Mouse (Mus musculus): ENCODE measurements around the gene Naa25. TPM values are rescaled to one million over a fixed set of nuclear protein-coding genes. Genes with fewer than 3 reads are reported as not detected.

The Naa25 gene
- 33.6 and 36.8 TPM in 2 replicates for polyA plus RNA-seq (2015; fragmentation: Nextera tagmentation; extraction: Ambion mirVana)

- DNase-seq (ENCODE audit: low spot score): peak; percentile 98
These were observed at the start of gene Naa25 for GRCm38 (mm10) chr5:121397187-121398145. Gene Naa25, plus strand, starts transcription at chr5:121397936.

- DNase-seq (ENCODE audit: low spot score): no peak
These were observed 38.5 kb upstream of the Naa25 start for GRCm38 (mm10) chr5:121359229-121359628.

GRCm38 (mm10) chr5:121361696-121362095, 36.0 kb upstream of the Naa25 start:
- no peak for DNase-seq (ENCODE audit: low spot score)

- DNase-seq (ENCODE audit: low spot score): no peak
These were observed 34.3 kb upstream of the Naa25 start for GRCm38 (mm10) chr5:121363441-121363840.

GRCm38 (mm10) chr5:121366449-121367225, 31.1 kb upstream of the Naa25 start:
- DNase-seq (ENCODE audit: low spot score): no peak

GRCm38 (mm10) chr5:121367255-121367654, 30.5 kb upstream of the Naa25 start:
- no peak for DNase-seq (ENCODE audit: low spot score)

GRCm38 (mm10) chr5:121371712-121372111, 26.0 kb upstream of the Naa25 start:
- no peak for DNase-seq (ENCODE audit: low spot score)

GRCm38 (mm10) chr5:121374790-121375189, 22.9 kb upstream of the Naa25 start:
- no peak for DNase-seq (ENCODE audit: low spot score)

GRCm38 (mm10) chr5:121376972-121377371, 20.8 kb upstream of the Naa25 start:
- DNase-seq (ENCODE audit: low spot score): peak; percentile 49

GRCm38 (mm10) chr5:121378678-121379256, 19.0 kb upstream of the Naa25 start:
- DNase-seq (ENCODE audit: low spot score): no peak

GRCm38 (mm10) chr5:121380692-121381091, 17.0 kb upstream of the Naa25 start:
- no peak for DNase-seq (ENCODE audit: low spot score)

GRCm38 (mm10) chr5:121383857-121384756, 13.6 kb upstream of the Naa25 start:
- DNase-seq (ENCODE audit: low spot score): no peak

GRCm38 (mm10) chr5:121384757-121385460, 12.8 kb upstream of the Naa25 start:
- DNase-seq (ENCODE audit: low spot score): peak; percentile 39

GRCm38 (mm10) chr5:121385461-121386119, 12.1 kb upstream of the Naa25 start, which contains the start of gene Trafd1:
Gene Trafd1, minus strand, starts transcription at chr5:121385632.
- DNase-seq (ENCODE audit: low spot score): peak; percentile 90

- no peak for DNase-seq (ENCODE audit: low spot score)
These were observed 11.4 kb upstream of the Naa25 start for GRCm38 (mm10) chr5:121386120-121386909.

GRCm38 (mm10) chr5:121387126-121387525, 10.6 kb upstream of the Naa25 start:
- no peak for DNase-seq (ENCODE audit: low spot score)

- DNase-seq (ENCODE audit: low spot score): no peak
These were observed 8.6 kb upstream of the Naa25 start for GRCm38 (mm10) chr5:121389106-121389505.

GRCm38 (mm10) chr5:121389691-121390090, 8.0 kb upstream of the Naa25 start:
- no peak for DNase-seq (ENCODE audit: low spot score)

Measured in thymus, postnatal 0 days (tissue).